Mouse (Mus musculus) lung, adult 2 months (tissue): Measurements from ENCODE around the gene Dnajb12.

Experiments
- CTCF ChIP-seq: fragments of 200-500 bp; IDR thresholded peaks from 2 replicates; pipeline ENCODE4 v1.5.1; 2011; ENCODE audit warnings: mild to moderate bottlenecking, low read length, control low read depth; ENCODE audit not compliant: insufficient read depth
- POLR2A ChIP-seq: fragments of 200-500 bp; IDR thresholded peaks from 2 replicates; pipeline ENCODE4 v1.6.1; 2011; ENCODE audit warnings: low read depth, mild to moderate bottlenecking, control low read depth, low read length, borderline replicate concordance; ENCODE audit errors: extremely low read depth

GRCm38 (mm10) chr10:59835301-59836155 lies 43.8 kb upstream of the Dnajb12 start:
- TF ChIP-seq CTCF (no peak), POLR2A (no peak)
